Mouse (Mus musculus): ENCODE results near the gene Myh1. TPM values are rescaled to one million over a fixed set of nuclear protein-coding genes. Genes with fewer than 3 reads are reported as not detected.

The Myh1 gene
- under 1 TPM; 0.09 to 0.25 TPM for total RNA-seq (2021)

DNA sequence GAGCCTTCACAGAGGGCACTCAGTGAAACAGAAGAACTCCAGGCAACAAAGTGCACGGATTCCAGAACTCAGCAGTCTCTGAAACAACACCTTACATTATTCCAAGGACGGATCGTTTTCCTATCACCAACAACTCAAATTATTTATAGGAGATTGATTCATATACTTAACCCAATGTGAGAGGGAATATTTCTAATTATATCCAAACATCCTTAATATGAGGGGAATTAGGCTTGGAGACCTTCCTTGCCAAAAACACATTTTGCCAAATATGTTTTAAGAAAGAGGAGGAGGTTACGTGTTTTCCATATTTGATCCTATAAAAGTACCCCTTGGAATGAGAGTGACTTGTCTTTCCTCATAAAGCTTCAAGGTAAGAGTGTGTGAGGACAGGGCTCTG is at the start of gene Myh1:
Myh1 (plus strand) TSS at position 301 of the 400 bp plus-strand sequence.
- intact Hi-C loops (cut with DNase I): no loop called here
- no peak for DNase-seq (ENCODE audit: low spot score in 2 of 2)

DNA sequence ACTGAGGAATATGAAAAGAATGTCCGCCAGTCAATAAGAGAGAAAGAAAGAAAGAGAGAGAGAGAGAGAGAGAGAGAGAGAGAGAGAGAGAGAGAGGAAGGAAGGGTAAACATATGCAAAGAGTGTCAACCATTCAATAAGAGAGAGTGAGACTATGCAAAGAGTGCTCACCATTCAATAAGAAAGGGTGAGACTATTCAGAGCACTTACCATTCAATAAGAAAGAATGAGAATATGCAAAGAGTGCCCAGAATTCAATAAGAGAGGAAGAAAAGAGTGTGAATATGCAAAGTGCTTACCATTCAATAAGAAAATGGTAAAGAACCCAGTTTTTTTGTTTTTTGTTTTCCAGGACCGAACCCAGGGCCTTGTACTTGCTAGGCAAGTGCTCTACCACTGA is 49.6 kb upstream of the Myh1 start:
- intact Hi-C loops (cut with DNase I): no loop called here
- no peak for DNase-seq (ENCODE audit: low spot score in 2 of 2)

DNA sequence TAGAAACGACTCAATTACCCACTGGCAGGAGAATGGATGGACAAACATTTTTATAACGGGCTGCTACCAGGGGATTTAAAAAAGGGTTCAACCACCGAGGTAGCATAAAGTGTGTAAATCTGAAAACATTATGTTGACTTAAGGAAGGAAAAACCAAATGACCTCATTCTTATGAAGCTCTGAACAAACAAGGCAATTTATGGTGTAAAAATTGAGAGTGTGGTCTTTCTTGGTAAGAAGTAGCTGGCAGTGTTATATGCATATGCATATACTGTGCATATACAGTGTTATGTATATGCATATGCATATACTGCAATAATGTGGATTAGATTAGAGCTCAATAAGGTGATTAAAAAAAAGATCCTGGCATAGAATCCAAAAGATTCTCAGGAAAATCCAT is 48.7 kb upstream of the Myh1 start:
- no peak for DNase-seq (ENCODE audit: low spot score in 2 of 2)
- intact Hi-C loops (cut with DNase I): no loop called here

DNA sequence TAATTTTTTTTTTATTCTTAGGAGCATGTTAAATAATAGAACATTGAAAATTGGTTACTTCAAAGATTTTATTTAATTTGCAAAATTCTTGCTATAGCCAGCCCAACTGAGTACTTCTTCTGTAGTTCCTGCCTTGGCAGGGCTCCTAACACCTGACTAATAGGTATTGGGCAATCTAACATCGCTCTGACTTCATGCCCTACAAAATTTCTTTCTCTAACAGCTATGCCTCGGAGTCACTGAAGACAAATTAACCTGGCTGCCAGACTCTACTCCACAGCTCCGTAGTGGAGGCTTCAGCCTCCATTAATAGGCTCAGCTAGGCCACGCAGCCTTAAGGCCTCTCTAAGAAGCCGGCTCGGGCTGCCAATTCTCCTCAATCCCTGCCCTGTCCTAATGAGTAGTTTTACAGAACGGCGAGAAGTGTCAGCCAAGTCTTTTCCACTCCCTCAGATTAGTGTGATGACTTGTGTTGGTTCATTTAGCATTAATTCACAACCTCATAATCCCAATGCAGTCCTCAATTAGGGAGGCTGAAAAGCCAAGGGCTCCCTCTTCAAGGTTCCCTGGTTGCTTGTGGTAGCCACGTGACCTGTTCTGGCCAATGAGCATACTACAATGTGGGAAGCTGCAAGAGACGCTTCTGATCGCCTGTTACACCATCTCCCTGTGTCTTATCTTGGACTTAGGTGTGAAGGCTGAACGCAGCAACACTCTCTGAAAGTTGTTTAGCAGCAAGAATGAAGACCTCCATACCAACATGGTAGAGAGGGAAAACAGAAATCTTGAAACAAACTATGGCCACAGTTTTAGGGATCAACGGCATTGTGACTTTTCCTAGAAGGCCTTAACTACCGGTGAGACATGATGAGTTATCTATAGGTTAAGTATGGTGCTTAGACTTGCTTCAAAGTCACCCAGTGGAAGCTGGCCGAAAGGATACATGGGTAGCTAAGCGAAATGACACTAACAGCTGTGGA is 47.9 kb upstream of the Myh1 start:
- no peak for DNase-seq (ENCODE audit: low spot score in 2 of 2)
- intact Hi-C loops (cut with DNase I): no loop called here

DNA sequence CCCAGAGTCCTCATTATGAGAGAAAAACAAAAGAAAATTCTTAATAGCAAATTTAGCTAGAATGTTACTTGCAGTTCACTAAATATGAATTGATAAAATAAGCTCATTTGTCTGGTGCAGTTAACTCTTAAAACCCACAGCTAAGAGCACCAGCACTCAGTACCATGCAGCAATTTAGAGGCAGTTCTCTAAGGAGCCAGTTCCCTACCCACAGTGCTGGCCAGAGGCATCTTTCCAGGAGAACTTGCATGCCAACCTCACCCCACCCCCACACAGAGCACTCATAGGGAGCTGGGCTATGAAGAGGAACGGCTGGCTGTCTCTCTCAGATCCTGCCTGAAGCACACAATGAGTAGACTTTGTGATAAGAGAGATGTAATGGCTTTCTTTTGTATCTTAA is 46.7 kb upstream of the Myh1 start:
- intact Hi-C loops (cut with DNase I): no loop called here

DNA sequence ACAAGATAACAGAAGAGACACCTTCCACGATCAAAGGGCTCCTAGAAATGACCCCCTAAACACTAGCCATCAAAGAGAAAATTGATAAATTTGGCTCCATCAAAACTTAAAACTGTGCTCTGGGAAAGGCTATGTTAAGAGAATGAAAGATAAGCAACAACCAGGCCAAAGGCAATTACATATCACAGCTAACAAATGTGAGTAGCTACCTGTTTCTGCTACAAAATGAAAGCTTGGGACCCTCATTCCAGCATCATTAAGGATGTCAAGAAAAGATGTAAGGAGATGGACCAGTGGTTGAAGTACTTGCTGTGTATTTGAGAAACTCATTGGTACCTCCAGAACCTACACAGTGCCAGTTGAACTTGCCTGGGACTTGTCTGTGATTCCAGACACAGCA is 46.0 kb upstream of the Myh1 start:
- DNase-seq (ENCODE audit: low spot score in 2 of 2): no peak
- intact Hi-C loops (cut with DNase I): no loop called here

More for the DNA sequence above, 46.7 kb upstream of the Myh1 start:
- peak; percentile 22 to 89 for DNase-seq (ENCODE audit: low spot score in 2 of 2)

DNA sequence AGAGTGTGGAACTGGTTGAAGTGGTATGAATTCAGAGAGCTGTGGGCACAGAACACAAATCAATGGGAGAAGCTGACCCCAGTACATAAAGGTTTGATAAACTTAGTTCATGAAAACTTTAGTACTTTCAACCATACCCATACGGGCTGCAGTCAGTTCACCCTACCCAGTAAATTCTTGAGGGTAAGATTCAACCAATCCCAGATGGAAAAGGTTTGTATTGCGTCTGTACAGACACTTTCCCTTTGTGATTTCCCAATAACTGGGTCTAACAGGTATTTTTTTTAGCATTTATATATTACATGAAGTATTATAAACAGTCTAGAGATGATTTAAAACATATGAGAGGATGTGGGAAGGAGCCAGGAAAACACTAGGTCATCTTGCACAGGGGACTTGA is 44.2 kb upstream of the Myh1 start:
- DNase-seq (ENCODE audit: low spot score in 2 of 2): no peak
- intact Hi-C loops (cut with DNase I): no loop called here

DNA sequence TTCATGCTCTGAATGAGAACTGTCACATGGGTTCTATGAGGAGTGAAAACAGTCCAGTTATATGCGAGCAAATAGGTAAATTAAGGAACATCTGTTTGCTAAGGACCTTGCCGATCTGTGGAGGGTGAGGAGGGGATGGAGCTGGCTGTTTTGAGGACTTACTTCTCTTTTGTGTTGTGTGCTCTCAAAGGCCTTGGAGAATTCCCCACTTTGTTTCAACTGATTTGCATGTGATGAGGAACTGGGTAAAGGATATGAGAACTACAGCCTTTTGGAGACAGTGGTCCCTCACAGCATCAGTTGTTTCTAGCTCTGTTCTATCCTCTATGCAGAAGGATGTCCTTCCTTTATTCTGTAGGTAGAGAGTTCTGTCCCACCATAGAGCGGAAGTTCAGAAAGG is 39.7 kb upstream of the Myh1 start:
- intact Hi-C loops (cut with DNase I): no loop called here

DNA sequence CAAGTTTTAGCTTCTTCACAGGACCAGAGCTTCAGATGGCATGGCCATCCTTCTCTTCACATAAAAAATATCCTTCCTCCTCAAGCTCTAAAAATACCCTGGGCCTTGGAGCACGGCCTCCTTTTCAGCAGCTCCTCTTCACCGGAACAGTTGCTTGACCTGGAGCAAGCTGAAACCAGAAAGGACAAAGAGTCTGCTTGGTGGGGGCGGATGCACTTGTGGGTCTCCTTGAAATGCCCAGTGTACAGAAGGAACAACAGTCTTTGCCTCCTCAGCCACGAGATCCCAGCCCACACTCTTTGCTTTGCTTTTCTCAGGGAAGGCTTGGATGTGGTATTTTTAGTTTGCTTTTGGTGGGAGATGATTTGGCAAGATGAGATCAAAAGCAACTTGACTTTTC is 36.2 kb upstream of the Myh1 start:
- intact Hi-C loops (cut with DNase I): loop anchor here (1.0 to 2.0 kb wide), 2 partner anchors 38 to 65 kb away; no protein-coding TSS in a partner anchor
- peak; percentile 20 to 82 for DNase-seq (ENCODE audit: low spot score in 2 of 2)

More for the DNA sequence above, 39.7 kb upstream of the Myh1 start:
- no peak for DNase-seq (ENCODE audit: low spot score in 2 of 2)

DNA sequence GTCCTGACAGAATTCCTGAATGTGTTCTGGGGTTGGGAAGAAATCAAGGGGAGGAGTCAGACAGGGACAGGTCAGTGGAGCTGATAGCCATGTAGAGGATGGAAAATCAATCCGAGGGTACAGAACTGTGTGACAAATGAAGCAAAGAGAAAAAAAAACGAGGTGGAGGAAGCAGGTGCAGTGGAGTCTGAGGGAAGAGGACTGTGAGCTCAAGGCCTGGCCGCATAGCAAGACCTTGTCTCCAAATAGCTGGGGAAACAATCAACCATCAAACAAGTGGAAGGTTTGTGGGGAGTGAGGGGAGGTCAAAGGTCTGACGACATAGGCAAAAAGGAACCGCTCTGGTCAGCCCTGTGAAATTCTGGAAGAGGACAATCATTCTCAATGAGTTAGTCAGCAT is 35.0 kb upstream of the Myh1 start:
- intact Hi-C loops (cut with DNase I): loop anchor here (1.0 to 2.0 kb wide), 2 partner anchors 40 to 64 kb away; no protein-coding TSS in a partner anchor
- DNase-seq (ENCODE audit: low spot score in 2 of 2): peak in 1 of 2 experiments; percentile 31

DNA sequence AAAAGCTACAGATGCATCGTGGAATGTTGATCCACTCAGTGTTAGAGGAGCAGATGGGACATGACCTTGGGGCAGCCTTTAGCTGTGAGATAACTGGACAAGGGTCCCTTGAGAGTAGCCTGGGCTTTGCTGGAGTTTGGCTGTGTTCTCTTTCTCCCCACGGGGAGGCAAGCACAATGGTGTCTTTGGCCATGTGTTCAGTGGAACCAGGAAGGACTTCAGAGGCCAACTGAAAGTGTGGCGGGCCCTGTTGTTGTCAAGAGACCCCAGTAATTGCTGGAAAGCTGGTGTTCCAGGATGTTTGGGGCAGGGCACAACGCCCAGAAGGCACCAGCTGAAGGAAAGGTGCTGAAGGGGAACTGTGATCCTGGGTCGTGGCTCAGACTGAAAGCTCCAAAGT is 30.6 kb upstream of the Myh1 start:
- no peak for DNase-seq (ENCODE audit: low spot score in 2 of 2)
- intact Hi-C loops (cut with DNase I): no loop called here

DNA sequence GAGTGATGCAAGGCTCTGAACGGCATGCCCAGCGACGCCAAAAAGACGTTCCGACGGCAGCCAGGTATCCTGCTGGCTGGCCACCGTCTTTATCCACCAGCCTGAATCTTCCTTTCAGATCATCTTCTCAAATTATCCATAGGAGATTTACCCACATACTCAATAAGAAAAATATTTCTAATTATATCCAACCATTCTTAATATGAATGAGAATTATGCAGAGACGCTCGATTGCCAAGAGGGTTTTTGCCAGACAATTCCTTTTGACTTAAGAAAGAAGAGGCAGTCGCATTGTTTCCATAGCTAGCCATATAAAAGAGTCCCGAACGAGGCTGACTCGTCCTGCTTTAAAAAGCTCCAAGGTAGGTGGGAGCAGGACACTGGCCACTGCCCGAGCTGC is 29.1 kb upstream of the Myh1 start, which contains the start of gene Myh2:
Myh2 (plus strand) TSS at position 301 of the 400 bp plus-strand sequence.
- no peak for DNase-seq (ENCODE audit: low spot score in 2 of 2)
- intact Hi-C loops (cut with DNase I): no loop called here

DNA sequence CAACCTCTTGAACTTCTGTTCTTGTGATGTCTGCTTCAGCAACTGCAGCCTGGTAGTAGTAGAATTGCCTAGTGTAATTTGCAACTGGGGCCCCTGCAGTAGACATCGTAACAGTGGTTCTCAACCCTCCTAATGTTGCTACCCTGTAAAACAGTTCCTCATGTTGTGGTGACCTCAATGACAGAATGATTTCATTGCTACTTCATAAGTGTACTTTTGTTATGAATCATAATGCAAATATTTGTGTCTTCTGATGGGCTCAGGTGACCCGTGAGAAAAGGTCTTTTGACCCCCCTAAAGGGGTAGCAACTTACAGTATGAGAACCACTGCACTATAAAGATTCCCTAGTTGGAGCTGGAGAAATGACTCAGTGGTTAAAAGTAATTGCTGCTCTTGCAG is 27.4 kb upstream of the Myh1 start:
- DNase-seq (ENCODE audit: low spot score in 2 of 2): no peak
- intact Hi-C loops (cut with DNase I): no loop called here

DNA sequence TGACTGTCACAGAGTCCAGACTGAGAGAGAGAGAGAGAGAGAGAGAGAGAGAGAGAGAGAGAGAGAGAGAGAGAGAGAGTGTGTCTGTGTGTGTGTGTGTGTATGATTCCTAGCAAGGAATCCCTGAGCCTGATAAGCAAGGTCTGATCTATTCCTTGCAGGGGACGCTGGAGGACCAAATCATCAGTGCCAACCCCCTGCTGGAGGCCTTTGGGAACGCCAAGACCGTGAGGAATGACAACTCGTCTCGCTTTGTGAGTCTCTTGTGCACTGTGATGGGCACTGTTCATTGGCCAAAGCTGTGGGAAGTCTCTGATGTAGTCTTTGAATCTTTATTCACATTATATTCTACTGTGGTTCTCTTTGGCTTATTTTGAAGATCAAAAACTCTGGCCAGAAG is 23.5 kb upstream of the Myh1 start:
- DNase-seq (ENCODE audit: low spot score in 2 of 2): no peak
- intact Hi-C loops (cut with DNase I): no loop called here

DNA sequence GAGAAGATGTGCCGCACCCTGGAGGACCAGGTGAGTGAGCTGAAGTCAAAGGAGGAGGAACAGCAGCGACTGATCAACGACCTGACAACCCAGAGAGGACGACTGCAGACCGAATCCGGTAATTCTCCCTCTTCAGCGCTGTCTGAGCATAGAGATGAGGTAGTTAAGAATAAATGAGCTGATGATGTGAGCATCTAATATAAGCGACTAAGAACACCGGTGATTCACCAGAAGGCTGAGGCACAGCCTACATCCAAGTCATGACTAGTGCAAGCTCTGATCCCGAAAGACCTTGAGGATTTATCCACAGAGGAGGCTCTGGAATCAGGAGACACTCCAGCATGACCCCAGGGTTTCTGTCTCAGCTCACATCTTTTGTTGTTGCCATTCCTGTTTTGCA is 9.5 kb upstream of the Myh1 start:
- intact Hi-C loops (cut with DNase I): no loop called here

DNA sequence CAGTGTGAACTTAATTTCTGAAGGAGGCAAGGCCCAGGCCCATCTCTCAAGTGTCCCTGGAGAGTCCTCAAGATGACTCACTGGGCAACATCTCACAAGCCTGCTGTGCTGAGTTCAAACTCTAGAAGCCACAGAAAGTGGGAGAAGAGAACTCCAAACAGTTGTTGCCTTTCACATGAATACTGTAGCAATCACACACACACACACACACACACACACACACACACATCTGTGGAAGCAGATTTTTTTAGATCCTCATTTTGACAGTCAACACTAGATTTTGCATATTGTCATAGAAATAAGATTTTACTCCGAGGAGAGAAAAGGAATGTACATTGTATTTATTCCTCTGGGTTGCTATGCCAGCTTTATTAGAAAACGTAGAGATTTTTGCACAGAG is 9.0 kb upstream of the Myh1 start:
- intact Hi-C loops (cut with DNase I): no loop called here
- DNase-seq (ENCODE audit: low spot score in 2 of 2): peak; percentile 12 to 47

More for the DNA sequence above, 9.5 kb upstream of the Myh1 start:
- DNase-seq (ENCODE audit: low spot score in 2 of 2): peak; percentile 23 to 42

DNA sequence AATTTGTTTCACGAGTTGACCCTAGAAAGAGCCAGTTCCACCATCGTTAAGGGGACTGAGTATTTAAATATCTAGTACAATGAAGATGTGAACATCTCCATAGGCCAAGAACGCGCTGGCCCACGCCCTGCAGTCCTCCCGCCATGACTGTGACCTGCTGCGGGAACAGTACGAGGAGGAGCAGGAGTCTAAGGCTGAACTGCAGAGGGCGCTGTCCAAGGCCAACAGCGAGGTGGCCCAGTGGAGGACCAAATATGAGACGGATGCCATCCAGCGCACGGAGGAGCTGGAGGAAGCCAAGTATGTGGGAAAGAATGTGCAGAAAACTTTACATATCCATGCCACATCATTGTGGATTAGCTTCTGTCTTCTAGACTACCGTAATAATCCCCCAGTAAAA is 8.4 kb upstream of the Myh1 start:
- no peak for DNase-seq (ENCODE audit: low spot score in 2 of 2)
- intact Hi-C loops (cut with DNase I): no loop called here

DNA sequence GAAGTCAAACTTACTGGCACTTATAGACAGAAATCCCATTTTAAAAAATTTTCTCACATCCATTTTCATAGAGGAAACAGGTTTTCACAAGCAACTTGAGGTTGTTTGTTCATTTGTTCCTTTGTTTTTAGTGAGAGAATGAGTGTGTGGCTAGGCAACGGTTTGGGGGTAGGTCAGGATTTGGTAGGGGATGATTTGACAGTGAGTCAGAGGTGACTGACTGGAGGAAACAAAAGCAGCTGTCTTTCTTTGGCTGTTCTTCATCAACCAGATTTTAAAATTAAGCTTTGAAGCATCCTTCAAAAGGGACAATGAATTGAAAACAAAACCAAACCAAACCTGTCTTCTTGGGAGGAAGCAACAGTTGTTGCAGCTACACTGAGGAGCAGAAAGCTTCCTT is 531 bp upstream of the Myh1 start:
- intact Hi-C loops (cut with DNase I): no loop called here

DNA sequence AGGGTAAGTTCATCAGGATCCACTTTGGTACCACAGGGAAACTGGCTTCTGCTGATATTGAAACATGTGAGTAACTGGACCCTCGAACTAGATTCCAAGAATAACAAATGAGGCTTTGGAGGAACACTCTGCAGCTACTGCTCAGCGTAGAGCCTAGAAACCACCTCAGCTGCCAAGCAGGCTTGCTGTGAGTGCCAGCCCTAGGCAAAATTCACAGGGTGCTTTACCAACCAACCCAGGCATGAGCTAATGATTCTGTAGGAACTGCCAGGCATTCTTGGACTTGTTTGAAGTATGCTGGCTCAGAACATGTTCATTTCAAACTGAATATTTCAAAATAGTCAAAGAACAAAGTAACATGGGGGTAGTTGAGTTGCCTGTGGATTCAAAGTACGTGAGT is 4.9 kb downstream of the Myh1 start:
- DNase-seq (ENCODE audit: low spot score in 2 of 2): peak; percentile 13 to 50
- intact Hi-C loops (cut with DNase I): no loop called here

More for the DNA sequence above, 531 bp upstream of the Myh1 start:
- no peak for DNase-seq (ENCODE audit: low spot score in 2 of 2)

DNA sequence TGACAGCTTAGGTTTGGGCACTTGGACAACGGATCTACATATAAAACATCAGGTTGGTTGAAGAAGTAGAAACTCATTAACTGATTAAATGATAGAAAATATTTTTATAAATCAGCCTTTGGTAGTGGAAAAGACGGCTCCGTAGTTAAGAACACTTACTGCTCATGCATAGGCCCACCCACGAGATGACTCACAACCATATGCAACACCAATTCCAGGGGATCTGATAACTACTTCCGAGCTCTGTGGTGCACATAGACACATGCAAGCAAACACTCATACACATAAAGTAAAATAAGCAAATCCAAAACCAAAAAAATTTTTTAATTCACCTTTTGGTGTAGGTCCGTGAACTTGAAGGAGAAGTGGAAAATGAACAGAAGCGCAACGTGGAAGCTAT is 22.0 kb downstream of the Myh1 start:
- DNase-seq (ENCODE audit: low spot score in 2 of 2): peak in 1 of 2 experiments; percentile 70

DNA sequence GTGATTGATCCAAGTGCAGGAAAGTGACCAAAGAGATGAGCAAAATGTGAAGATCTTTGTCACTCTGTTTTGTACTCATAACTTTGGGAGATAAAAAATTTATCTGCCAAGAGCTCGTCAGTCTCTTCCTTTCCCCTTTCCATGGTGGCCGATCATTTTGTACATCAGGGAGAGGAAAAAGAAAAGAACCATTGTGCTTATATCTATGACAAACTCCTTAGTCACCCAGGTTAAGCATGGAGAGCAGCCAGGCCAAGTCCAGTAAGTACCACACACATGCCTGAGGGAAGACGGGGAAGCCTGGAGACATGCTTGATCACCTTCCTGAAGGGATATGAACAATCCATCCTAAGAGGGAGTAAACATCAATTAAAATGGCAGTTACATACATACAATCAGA is 24.6 kb downstream of the Myh1 start:
- no peak for DNase-seq (ENCODE audit: low spot score in 2 of 2)

More for the DNA sequence above, 22.0 kb downstream of the Myh1 start:
- intact Hi-C loops (cut with DNase I): no loop called here

More for the DNA sequence above, 24.6 kb downstream of the Myh1 start:
- intact Hi-C loops (cut with DNase I): no loop called here
